24 mouse cellular contexts compared by ENCODE assay signal in the genomic region with DNA sequence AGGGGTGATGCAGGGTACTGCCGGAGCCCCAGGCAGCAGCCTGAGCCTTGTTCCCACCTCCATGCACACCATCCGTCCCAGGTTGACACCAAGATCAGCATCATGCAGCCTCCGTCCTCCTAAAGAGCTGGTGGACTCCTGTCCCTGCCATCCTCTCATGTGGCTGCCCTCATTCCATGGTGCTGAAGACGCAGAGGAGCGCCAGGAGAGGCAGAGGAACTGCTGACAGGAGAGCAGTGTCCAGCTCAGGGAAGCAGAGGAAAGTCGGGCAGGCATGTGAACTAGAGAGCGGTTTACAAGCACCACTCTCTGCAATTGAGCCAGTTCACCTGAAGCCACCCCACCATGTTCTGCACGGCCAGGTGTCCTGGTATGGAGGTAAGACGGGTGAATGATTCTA. TPM values are rescaled to one million over a fixed set of nuclear protein-coding genes. Genes with fewer than 3 reads are reported as not detected.
A peak's percentile ranks its signal among the peaks of the same experiment; 100 is the strongest.
DNase-seq lines count a peak whose midpoint lies in the region; ATAC-seq lines count a peak whose summit lies in the region.
"Had no signal": no experiment of that assay in that cellular context is flagged by ENCODE, and none has a peak within 500 bp of the region (broad histone marks: within the 10 kb centered on the region; RNA-seq: fewer than 3 reads in every experiment).

No protein-coding gene starts in this region.

- WGBS in heart, embryonic 10.5 days: 87% methylated on average over 9 of the region's 9 CpGs
- 89% methylated on average over 9 of the region's 9 CpGs for WGBS in heart, embryonic 11.5 days (ENCODE audit: insufficient replicate concordance)
- 86% methylated on average over 9 of the region's 9 CpGs for WGBS in liver, embryonic 11.5 days

- no peaks in the 10 kb centered on the region for H3K9me3 ChIP-seq in heart, embryonic 10.5 days
- no peaks in the 10 kb centered on the region for H3K9me3 ChIP-seq in heart, embryonic 11.5 days (replicated peaks; ENCODE audit: control insufficient read depth, low read length)
- no peaks in the 10 kb centered on the region for H3K9me3 ChIP-seq in liver, embryonic 11.5 days (ENCODE audit: control insufficient read depth, low read length)
- H3K9me3 ChIP-seq: embryonic facial prominence, embryonic 12.5 days; embryonic facial prominence, embryonic 15.5 days; forebrain, embryonic 12.5 days; heart, embryonic 13.5 days; hindbrain, embryonic 12.5 days; hindbrain, embryonic 15.5 days had no signal

- H3K27me3 ChIP-seq in heart, embryonic 10.5 days (ENCODE audit: insufficient read depth, poor library complexity, severe bottlenecking): no peaks in the 10 kb centered on the region
- no peaks in the 10 kb centered on the region for H3K27me3 ChIP-seq in heart, embryonic 11.5 days (ENCODE audit: control insufficient read depth, insufficient read depth, low read length)
- no peaks in the 10 kb centered on the region for H3K27me3 ChIP-seq in liver, embryonic 11.5 days (replicated peaks; ENCODE audit: control insufficient read depth, insufficient read depth, low read length)
- H3K27me3 ChIP-seq: embryonic facial prominence, embryonic 12.5 days; embryonic facial prominence, embryonic 15.5 days; forebrain, embryonic 12.5 days; heart, embryonic 13.5 days; hindbrain, embryonic 12.5 days; hindbrain, embryonic 15.5 days had no signal

- no peak for ATAC-seq in heart, embryonic 11.5 days (replicated peaks; ENCODE audit: insufficient number of reproducible peaks, low FRiP score, low TSS enrichment)
- ATAC-seq in liver, embryonic 11.5 days (replicated peaks; ENCODE audit: low FRiP score): no peak
- ATAC-seq: activated CD4-positive, CD25-positive, alpha-beta regulatory T cell, adult 4 months; forebrain, embryonic 16.5 days had no signal

- peak; percentile 0 for DNase-seq in cerebellum, adult 9-11 months
- no peak for DNase-seq in cerebellum, postnatal 25 days
- peak; percentile 65 for DNase-seq in heart, embryonic 10.5 days (ENCODE audit: low spot score)
- peak; percentile 23 for DNase-seq in liver, embryonic 11.5 days (ENCODE audit: low spot score)
- DNase-seq in liver: no peak
- peak; percentile 15 for DNase-seq in urinary bladder, adult 2 months (ENCODE audit: low spot score)
- DNase-seq in urinary bladder, postnatal 4 days (ENCODE audit: low spot score in 2 of 2): no peak
- DNase-seq: adrenal gland, adult 8-10 months; adrenal gland, postnatal 25 days; cerebellum, adult 11-12 months; cerebellum, adult 8-10 months; cerebellum, postnatal 14 days; gastrocnemius, postnatal 10 days; gastrocnemius, postnatal 36 days; heart, postnatal 14 days had no signal

- no peak overlapping the region for H3K4me3 ChIP-seq in heart, embryonic 10.5 days
- H3K4me3 ChIP-seq in heart, embryonic 11.5 days (ENCODE audit: low read depth, low read length): no peak overlapping the region
- H3K4me3 ChIP-seq in liver, embryonic 11.5 days (ENCODE audit: low read depth, low read length): no peak overlapping the region
- H3K4me3 ChIP-seq: embryonic facial prominence, embryonic 12.5 days; embryonic facial prominence, embryonic 15.5 days; forebrain, embryonic 12.5 days; heart, embryonic 13.5 days; hindbrain, embryonic 12.5 days; hindbrain, embryonic 15.5 days had no signal

- no peak overlapping the region for H3K9ac ChIP-seq in heart, embryonic 11.5 days (ENCODE audit: low read depth, low read length)
- H3K9ac ChIP-seq in liver, embryonic 11.5 days (ENCODE audit: low read depth, low read length): no peak overlapping the region
- H3K9ac ChIP-seq: embryonic facial prominence, embryonic 12.5 days; embryonic facial prominence, embryonic 15.5 days; forebrain, embryonic 12.5 days; heart, embryonic 13.5 days; hindbrain, embryonic 12.5 days; hindbrain, embryonic 15.5 days had no signal

- H3K27ac ChIP-seq in heart, embryonic 10.5 days: no peak overlapping the region
- H3K27ac ChIP-seq in heart, embryonic 11.5 days (ENCODE audit: low read depth, low read length): no peak overlapping the region
- H3K27ac ChIP-seq in liver, embryonic 11.5 days (ENCODE audit: low read depth, low read length): no peak overlapping the region
- H3K27ac ChIP-seq: embryonic facial prominence, embryonic 12.5 days; embryonic facial prominence, embryonic 15.5 days; forebrain, embryonic 12.5 days; heart, embryonic 13.5 days; hindbrain, embryonic 12.5 days; hindbrain, embryonic 15.5 days had no signal

- no peaks in the 10 kb centered on the region for H3K4me1 ChIP-seq in heart, embryonic 10.5 days
- H3K4me1 ChIP-seq in heart, embryonic 11.5 days (ENCODE audit: control insufficient read depth, insufficient read depth, low read length): no peaks in the 10 kb centered on the region
- H3K4me1 ChIP-seq in liver, embryonic 11.5 days (replicated peaks; ENCODE audit: control insufficient read depth, insufficient read depth, low read length): no peaks in the 10 kb centered on the region
- H3K4me1 ChIP-seq: embryonic facial prominence, embryonic 12.5 days; embryonic facial prominence, embryonic 15.5 days; forebrain, embryonic 12.5 days; heart, embryonic 13.5 days; hindbrain, embryonic 12.5 days; hindbrain, embryonic 15.5 days had no signal

- no peak overlapping the region for H3K4me2 ChIP-seq in heart, embryonic 11.5 days
- no peak overlapping the region for H3K4me2 ChIP-seq in liver, embryonic 11.5 days
- H3K4me2 ChIP-seq: embryonic facial prominence, embryonic 12.5 days; embryonic facial prominence, embryonic 15.5 days; forebrain, embryonic 12.5 days; heart, embryonic 13.5 days; hindbrain, embryonic 12.5 days; hindbrain, embryonic 15.5 days had no signal

- H3K36me3 ChIP-seq in heart, embryonic 10.5 days: peaks cover 98% of the 10 kb centered on the region
- H3K36me3 ChIP-seq in heart, embryonic 11.5 days (ENCODE audit: control insufficient read depth, insufficient read depth, low read length): peaks cover 22% of the 10 kb centered on the region
- H3K36me3 ChIP-seq in liver, embryonic 11.5 days (ENCODE audit: control insufficient read depth, insufficient read depth, low read length): peaks cover 26% of the 10 kb centered on the region

RNA-seq across cellular contexts. Expression of gene Mrpl21, which starts 9.4 kb away (rescaled TPM):
- 114 and 118 TPM in 2 replicates for polyA plus RNA-seq in heart, embryonic 10.5 days (2016; fragmentation: Nextera tagmentation; extraction: Ambion mirVana)
- polyA plus RNA-seq in heart, embryonic 11.5 days (2014; fragmentation: Nextera tagmentation; extraction: Ambion mirVana): 110 and 117 TPM in 2 replicates
- polyA plus RNA-seq in liver, embryonic 11.5 days (2014; fragmentation: Nextera tagmentation; extraction: Ambion mirVana): 154 and 156 TPM in 2 replicates
- 43.3 and 55.7 TPM in 2 replicates for polyA plus RNA-seq in urinary bladder, adult 2 months (2012; rRNA removed)

RNA-seq across cellular contexts. Expression of gene Ighmbp2, which starts 9.5 kb away (rescaled TPM):
- 7.2 and 7.4 TPM in 2 replicates for polyA plus RNA-seq in heart, embryonic 10.5 days (2016; fragmentation: Nextera tagmentation; extraction: Ambion mirVana)
- 4.1 and 4.6 TPM in 2 replicates for polyA plus RNA-seq in heart, embryonic 11.5 days (2014; fragmentation: Nextera tagmentation; extraction: Ambion mirVana)
- 7.4 and 8.8 TPM in 2 replicates for polyA plus RNA-seq in liver, embryonic 11.5 days (2014; fragmentation: Nextera tagmentation; extraction: Ambion mirVana)
- polyA plus RNA-seq in urinary bladder, adult 2 months (2012; rRNA removed): 5.8 and 7.0 TPM in 2 replicates

RNA-seq across cellular contexts. Expression of gene Cpt1a, which starts 48.8 kb away (rescaled TPM):
- polyA plus RNA-seq in heart, embryonic 10.5 days (2016; fragmentation: Nextera tagmentation; extraction: Ambion mirVana): 7.1 and 12.5 TPM in 2 replicates
- polyA plus RNA-seq in heart, embryonic 11.5 days (2014; fragmentation: Nextera tagmentation; extraction: Ambion mirVana): 14.3 and 17.2 TPM in 2 replicates
- polyA plus RNA-seq in liver, embryonic 11.5 days (2014; fragmentation: Nextera tagmentation; extraction: Ambion mirVana): 15.0 and 15.8 TPM in 2 replicates
- polyA plus RNA-seq in urinary bladder, adult 2 months (2012; rRNA removed): 61.6 and 67.1 TPM in 2 replicates

Comparison
In these comparisons a context has a peak if more than half of its experiments do, and no peak if none do; other contexts are left out.
1. DNase-seq: peak in cerebellum, adult 9-11 months (single experiment), heart, embryonic 10.5 days (single experiment), liver, embryonic 11.5 days (single experiment) and urinary bladder, adult 2 months (single experiment); none in cerebellum, postnatal 25 days (0 of 2), liver (single experiment) and urinary bladder, postnatal 4 days (0 of 2).